Mouse (Mus musculus) telencephalon, adult 2 months (tissue): ENCODE results near the gene Fam120c.

ENCODE experiments used
- DNase-seq: peaks from one replicate; pipeline ENCODE4 v3.0.0-alpha.2; 2011; ENCODE audit warnings: low read depth, low spot score

Fam120c gene

GRCm38 (mm10) chrX:151520458-151521322 is 176.7 kb downstream of the Fam120c start, which contains the start of gene Phf8:
Gene Phf8 (plus strand): TSS chrX:151520672.
- DNase-seq = peak; percentile 94
